Mouse (Mus musculus): ENCODE measurements around the gene Zfp558.
"Not testable (repeated sequence)": the region's sequence is repeated elsewhere in the genome, so short reads cannot be mapped to it uniquely, and the experiment has no call there.

Gene Zfp558

GRCm38 (mm10) chr9:18478168-18478567 lies at the start of gene Zfp558, which contains the start of gene Mbd3l1:
Zfp558 (minus strand) TSS chr9:18478268.
Mbd3l1 (plus strand) TSS chr9:18478359.
- no peak for DNase-seq (ENCODE audit: low read depth)

- DNase-seq (ENCODE audit: low read depth): peak; percentile 31
Observed at GRCm38 (mm10) chr9:18508098-18508497, 30.0 kb upstream of the Zfp558 start.

- peak; percentile 83 for DNase-seq (ENCODE audit: low read depth)
Observed at GRCm38 (mm10) chr9:18473324-18474128, 4.5 kb downstream of the Zfp558 start.

- DNase-seq (ENCODE audit: low read depth): peak; percentile 11
Observed at GRCm38 (mm10) chr9:18468005-18468404, 10.1 kb downstream of the Zfp558 start.

- no peak for DNase-seq (ENCODE audit: low read depth)
Observed at GRCm38 (mm10) chr9:18467350-18467749, 10.7 kb downstream of the Zfp558 start.

GRCm38 (mm10) chr9:18456520-18456919 lies 21.5 kb downstream of the Zfp558 start:
- DNase-seq (ENCODE audit: low read depth): no peak

GRCm38 (mm10) chr9:18431687-18432086 lies 46.4 kb downstream of the Zfp558 start:
- no peak for DNase-seq (ENCODE audit: low read depth)

- DNase-seq (ENCODE audit: low read depth): no peak
Observed at GRCm38 (mm10) chr9:18430354-18430753, 47.7 kb downstream of the Zfp558 start, which contains the start of gene Mbd3l2. Mbd3l2 (plus strand) TSS chr9:18430654.

- not testable (repeated sequence) for DNase-seq (ENCODE audit: low read depth)
Observed at GRCm38 (mm10) chr9:18412371-18412770, 65.7 kb downstream of the Zfp558 start.

Data from 416B (cell line).